Mouse (Mus musculus) heart, postnatal 0 days (tissue): ENCODE data around the gene Phf13. TPM values are rescaled to one million over a fixed set of nuclear protein-coding genes. Genes with fewer than 3 reads are reported as not detected.

Experiments
- ATAC-seq: fragments of 200-750 bp; cut with Nextera tagmentation; 2 replicates; pipeline ENCODE4 v1.8.0; 2017; ENCODE audit warnings: low read depth, moderate number of reproducible peaks, moderate library complexity; ENCODE audit not compliant: insufficient read depth
- DNase-seq: peaks from one replicate; pipeline ENCODE4 v3.0.0-alpha.2; 2016; ENCODE audit warnings: low spot score
- H3K27ac ChIP-seq: fragments of 300-500 bp; sonication (generic); 2 replicates; pipeline ENCODE4 v1.5.1; 2014; ENCODE audit warnings: low read depth, mild to moderate bottlenecking
- H3K27me3 ChIP-seq: fragments of 300-500 bp; sonication (generic); 2 replicates; pipeline ENCODE4 v1.6.1; 2014; ENCODE audit warnings: low read length, mixed read lengths; ENCODE audit not compliant: control insufficient read depth, insufficient read depth
- H3K36me3 ChIP-seq: fragments of 300-500 bp; sonication (generic); replicated peaks from 2 replicates; pipeline ENCODE4 v1.6.1; 2014; ENCODE audit warnings: low read length, mixed read lengths; ENCODE audit not compliant: control insufficient read depth, insufficient read depth
- H3K4me1 ChIP-seq: fragments of 300-500 bp; sonication (generic); 2 replicates; pipeline ENCODE4 v1.6.1; 2014; ENCODE audit warnings: antibody characterized with exemption; ENCODE audit not compliant: control insufficient read depth, insufficient read depth
- H3K4me2 ChIP-seq: fragments of 300-500 bp; sonication (generic); 2 replicates; pipeline ENCODE4 v1.6.1; 2014; ENCODE audit warnings: low read depth, mild to moderate bottlenecking, low read length, moderate library complexity
- H3K4me3 ChIP-seq: fragments of 300-500 bp; sonication (generic); 2 replicates; pipeline ENCODE4 v1.5.1; 2014; ENCODE audit warnings: low read depth, low read length
- H3K9ac ChIP-seq: fragments of 300-500 bp; sonication (generic); replicated peaks from 2 replicates; pipeline ENCODE4 v1.6.1; 2014; ENCODE audit warnings: low read depth, low read length, mixed read lengths
- H3K9me3 ChIP-seq: fragments of 300-500 bp; sonication (generic); replicated peaks from 2 replicates; pipeline ENCODE4 v1.6.1; 2016; ENCODE audit warnings: low read length; ENCODE audit not compliant: control insufficient read depth
- CTCF ChIP-seq: IDR thresholded peaks from 2 replicates; pipeline ENCODE4 v1.5.1; 2016; ENCODE audit warnings: antibody characterized with exemption, control low read depth, low read depth
- EP300 ChIP-seq: IDR thresholded peaks from 2 replicates; pipeline ENCODE4 v1.6.1; 2016; ENCODE audit warnings: antibody characterized with exemption, low read depth
- WGBS: fragments of 180-500 bp; shearing (Covaris S2); extraction: QIAGEN DNeasy Blood & Tissue Kit; methylation state at CpG from one replicate; pipeline ENCODE4 v1.1.7; 2014; 5-methylcytosine and 5-hydroxymethylcytosine counted together
- polyA plus RNA-seq: library from polyadenylated mRNA; unstranded; fragments of >200 nt; fragmentation: Nextera tagmentation; extraction: Ambion mirVana; gene quantifications from 2 replicates; pipeline ENCODE4 v1.2.1, GENCODE M21; 2015
- total RNA-seq: library from RNA; depleted of rRNA; stranded (reverse); fragments of >200 nt; gene quantifications from 2 replicates; pipeline ENCODE4 v1.2.3, GENCODE M21; 2014; ENCODE audit warnings: low replicate concordance

Phf13 gene
- total and polyA plus RNA-seq, 2 experiments from 2014 or later, result 8.0 to 9.3 TPM

DNA sequence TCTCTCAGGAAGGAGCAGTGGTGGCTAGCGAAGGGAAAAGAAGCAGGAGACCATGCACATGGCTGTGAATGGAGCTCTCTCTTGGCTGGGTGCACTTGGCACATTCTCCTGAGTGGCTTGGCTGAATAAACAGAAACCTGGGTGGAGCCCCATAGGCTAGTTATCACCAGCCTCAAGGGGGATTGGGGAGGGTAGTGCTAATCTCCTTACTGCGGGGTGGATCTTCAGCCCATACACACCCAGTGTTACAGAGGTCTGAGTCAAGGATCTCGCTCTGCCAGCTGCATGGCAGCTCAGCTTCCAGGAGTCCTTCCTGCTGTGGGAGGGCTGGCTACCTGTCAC is 35.6 kb downstream of the Phf13 start:
- Histone ChIP-seq H3K27ac (no peak overlapping the region), H3K4me3 (no peak overlapping the region), H3K36me3 (peaks cover 83% of the 10 kb centered on the region), H3K9me3 (no peaks in the 10 kb centered on the region), H3K9ac (no peak overlapping the region), H3K4me1 (no peaks in the 10 kb centered on the region), H3K4me2 (no peak overlapping the region), H3K27me3 (no peaks in the 10 kb centered on the region)
- DNase-seq (no peak), ATAC-seq (no peak)
- 58% methylated on average over 3 of the region's 3 CpGs for WGBS
- no peak for TF ChIP-seq CTCF
- TF ChIP-seq EP300, result no peak

- 83% methylated on average over 11 of the region's 11 CpGs for WGBS
- ATAC-seq, result no peak
- Histone ChIP-seq H3K4me1 (no peaks in the 10 kb centered on the region), H3K27ac (no peak overlapping the region), H3K4me2 (no peak overlapping the region), H3K36me3 (peaks cover 83% of the 10 kb centered on the region), H3K4me3 (no peak overlapping the region), H3K9ac (no peak overlapping the region), H3K9me3 (no peaks in the 10 kb centered on the region), H3K27me3 (no peaks in the 10 kb centered on the region)
- no peak for DNase-seq
- no peak for TF ChIP-seq EP300
Measured at GRCm38 (mm10) chr4:151959849-151960512, 36.1 kb downstream of the Phf13 start.

DNA sequence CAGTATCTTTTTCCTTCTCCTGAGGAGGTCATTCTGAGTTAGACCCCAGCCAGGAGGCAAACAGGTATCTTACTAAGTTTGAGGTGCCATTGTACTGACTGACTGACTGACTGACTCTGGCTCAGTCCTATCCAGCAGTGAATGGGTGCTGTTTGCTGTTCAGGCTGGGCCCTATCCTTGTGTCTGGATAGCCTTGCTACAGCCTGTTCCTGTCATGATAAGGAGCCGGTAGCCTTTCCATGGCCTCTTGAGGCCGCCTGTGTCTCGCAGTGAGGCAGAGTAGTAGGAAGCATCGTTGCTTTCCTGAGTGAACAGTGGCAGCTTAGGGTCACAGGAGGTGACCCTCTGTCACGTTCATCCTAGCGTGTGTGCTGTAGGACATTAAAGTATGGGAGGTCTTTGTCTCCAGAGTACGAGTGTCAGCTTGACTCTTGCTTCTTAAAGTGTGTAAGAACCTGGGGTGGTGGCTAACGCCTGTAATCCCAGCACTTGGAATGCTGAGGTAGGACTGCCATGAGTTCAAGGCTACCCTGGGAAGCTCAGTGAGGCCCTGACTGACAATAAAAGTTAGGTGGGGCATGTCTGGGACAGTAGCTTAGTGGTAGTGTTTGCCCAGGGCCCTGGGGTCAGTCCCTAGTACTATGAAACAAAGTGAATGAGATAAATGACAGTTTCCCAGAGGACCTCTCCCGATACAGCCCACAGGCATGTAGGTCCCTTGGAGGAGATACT is 38.3 kb downstream of the Phf13 start:
- no peak for TF ChIP-seq EP300
- TF ChIP-seq CTCF, result no peak
- Histone ChIP-seq H3K4me3 (no peak overlapping the region), H3K4me2 (no peak overlapping the region), H3K9me3 (no peaks in the 10 kb centered on the region), H3K4me1 (no peaks in the 10 kb centered on the region), H3K27ac (no peak overlapping the region), H3K9ac (no peak overlapping the region), H3K27me3 (no peaks in the 10 kb centered on the region), H3K36me3 (peaks cover 83% of the 10 kb centered on the region)
- DNase-seq, result no peak
- 42% methylated on average over 9 of the region's 9 CpGs for WGBS
- no peak for ATAC-seq

- WGBS, result 86% methylated on average over 1 of the region's 1 CpGs
- no peaks in the 10 kb centered on the region for H3K9me3 ChIP-seq
- H3K4me1 ChIP-seq, result no peaks in the 10 kb centered on the region
- H3K27ac ChIP-seq, result no peak overlapping the region
- no peak overlapping the region for H3K4me3 ChIP-seq
- ATAC-seq, result no peak
- peaks cover 80% of the 10 kb centered on the region for H3K36me3 ChIP-seq
- no peaks in the 10 kb centered on the region for H3K27me3 ChIP-seq
- TF ChIP-seq EP300 (no peak), CTCF (no peak)
- H3K9ac ChIP-seq, result no peak overlapping the region
- DNase-seq, result no peak
- no peak overlapping the region for H3K4me2 ChIP-seq
Measured at GRCm38 (mm10) chr4:151955791-151956190, 40.3 kb downstream of the Phf13 start.

DNA sequence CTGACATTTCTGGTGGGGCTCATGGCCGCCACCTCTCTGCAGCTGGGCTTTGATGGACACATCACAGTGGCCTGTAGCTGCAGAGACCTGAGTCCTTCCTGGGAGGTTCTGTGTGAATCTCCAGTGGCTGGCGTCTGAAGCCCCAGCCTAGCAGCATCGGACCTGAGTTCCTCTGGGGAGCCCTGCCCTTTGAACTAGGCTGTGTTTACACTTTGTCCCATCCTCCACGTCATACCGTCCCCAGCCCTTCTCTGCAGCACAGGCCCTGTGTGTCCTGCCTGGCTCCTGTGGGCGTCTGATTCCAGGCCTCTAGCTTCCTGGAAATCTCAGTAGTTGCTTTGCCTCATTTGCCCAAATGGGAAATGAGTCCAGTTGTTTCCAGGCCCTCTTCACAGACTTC is 42.8 kb downstream of the Phf13 start:
- Histone ChIP-seq H3K27me3 (no peaks in the 10 kb centered on the region), H3K4me1 (peaks cover 12% of the 10 kb centered on the region), H3K36me3 (peaks cover 56% of the 10 kb centered on the region), H3K9ac (no peak overlapping the region), H3K27ac (no peak overlapping the region), H3K4me2 (no peak overlapping the region), H3K9me3 (no peaks in the 10 kb centered on the region), H3K4me3 (no peak overlapping the region)
- 76% methylated on average over 6 of the region's 6 CpGs for WGBS
- no peak for TF ChIP-seq EP300
- TF ChIP-seq CTCF, result no peak
- ATAC-seq, result no peak
- no peak for DNase-seq
